Mouse (Mus musculus): ENCODE data around the gene Tnfrsf17.
"Not testable (repeated sequence)": the region's sequence is repeated elsewhere in the genome, so short reads cannot be mapped to it uniquely, and the experiment has no call there.

Gene Tnfrsf17

GRCm38 (mm10) chr16:11313512-11313911 lies at the start of gene Tnfrsf17:
Tnfrsf17 (plus strand) TSS chr16:11313812.
- in situ Hi-C loops (cut with MboI, MseI) = loop anchor here in 1 of 2 experiments (10.0 to 25.0 kb wide), 2 partner anchors 101 to 1026 kb away; no protein-coding TSS in a partner anchor

- in situ Hi-C loops (cut with MboI, MseI) = no loop called here
These were observed 47.1 kb upstream of the Tnfrsf17 start for GRCm38 (mm10) chr16:11266556-11266955.

DNA sequence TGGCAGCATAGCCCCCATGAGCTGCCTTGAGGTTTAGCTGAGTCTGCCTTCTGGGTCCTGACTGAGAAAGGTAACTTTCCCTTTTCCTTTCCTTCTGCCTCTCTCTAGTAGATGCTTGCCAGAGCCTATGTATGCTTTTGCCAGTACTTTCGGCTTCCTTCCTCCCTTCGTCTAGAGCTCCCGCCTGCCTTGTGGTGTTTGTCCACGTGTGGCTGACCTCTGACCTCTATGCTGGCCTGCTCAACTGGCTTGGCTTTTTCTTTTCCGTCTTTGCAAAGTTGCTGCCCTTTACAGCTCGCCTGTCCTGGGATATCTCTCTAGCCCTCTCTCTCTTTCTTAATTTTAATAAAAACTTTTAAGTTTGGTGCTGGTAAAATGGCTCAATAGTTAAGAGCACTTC lies 43.8 kb upstream of the Tnfrsf17 start:
- in situ Hi-C loops (cut with MboI, MseI) = loop anchor here in 1 of 2 experiments (10.0 kb wide), 1 partner anchor 1245 kb away; no protein-coding TSS in a partner anchor

DNA sequence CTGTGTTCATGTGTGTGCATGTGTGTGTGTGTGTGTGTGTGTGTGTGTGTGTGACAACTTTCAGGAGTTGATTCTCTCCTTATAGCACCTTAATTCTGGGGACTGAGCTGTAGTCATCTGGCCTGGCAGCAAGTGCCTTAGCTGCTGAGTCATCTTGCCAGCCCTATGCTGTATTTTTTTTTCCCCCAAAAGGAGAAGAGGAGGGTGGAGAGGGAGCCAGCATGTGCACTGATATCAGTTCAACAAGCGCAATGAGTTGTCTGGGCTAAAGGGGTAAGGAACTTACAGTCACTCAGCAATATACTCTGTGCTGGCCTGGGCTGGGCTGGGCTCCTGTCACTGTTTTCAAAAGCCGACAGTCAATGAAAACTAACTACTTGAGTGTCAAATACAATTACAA lies 43.0 kb upstream of the Tnfrsf17 start:
- in situ Hi-C loops (cut with MboI, MseI) = loop anchor here in 1 of 2 experiments (10.0 kb wide), 1 partner anchor 1246 kb away; no protein-coding TSS in a partner anchor

- in situ Hi-C loops (cut with MboI, MseI) = loop anchor here in 1 of 2 experiments (10.0 kb wide), 1 partner anchor 1246 kb away; no protein-coding TSS in a partner anchor
These were observed 42.5 kb upstream of the Tnfrsf17 start for GRCm38 (mm10) chr16:11271073-11271472.

- in situ Hi-C loops (cut with MboI, MseI) = loop anchor here in 1 of 2 experiments (10.0 kb wide), 1 partner anchor 1252 kb away; no protein-coding TSS in a partner anchor
These were observed 36.7 kb upstream of the Tnfrsf17 start for GRCm38 (mm10) chr16:11276888-11277287.

DNA sequence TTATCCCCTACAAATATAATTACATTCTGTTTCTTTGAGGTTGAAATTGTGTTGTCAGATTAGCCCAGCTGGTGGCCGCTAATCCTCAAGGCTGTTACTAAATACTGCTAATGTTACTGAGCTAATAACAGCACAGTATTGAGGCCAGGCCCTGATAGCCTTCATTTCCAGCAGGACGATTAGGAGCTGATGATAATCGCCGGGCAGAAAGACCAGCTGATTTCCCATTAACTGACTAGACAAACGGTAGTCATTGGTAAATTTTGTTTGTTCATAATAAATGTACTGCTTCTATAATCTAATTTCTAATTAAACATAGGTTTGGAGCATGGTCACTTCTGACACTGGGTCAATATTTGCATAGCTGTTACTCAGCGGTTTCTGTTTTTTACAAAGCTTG lies 34.8 kb upstream of the Tnfrsf17 start:
- in situ Hi-C loops (cut with MboI, MseI) = loop anchor here in 1 of 2 experiments (10.0 kb wide), 1 partner anchor 1254 kb away; no protein-coding TSS in a partner anchor

GRCm38 (mm10) chr16:11282655-11283232 lies 30.9 kb upstream of the Tnfrsf17 start:
- in situ Hi-C loops (cut with MboI, MseI) = no loop called here

DNA sequence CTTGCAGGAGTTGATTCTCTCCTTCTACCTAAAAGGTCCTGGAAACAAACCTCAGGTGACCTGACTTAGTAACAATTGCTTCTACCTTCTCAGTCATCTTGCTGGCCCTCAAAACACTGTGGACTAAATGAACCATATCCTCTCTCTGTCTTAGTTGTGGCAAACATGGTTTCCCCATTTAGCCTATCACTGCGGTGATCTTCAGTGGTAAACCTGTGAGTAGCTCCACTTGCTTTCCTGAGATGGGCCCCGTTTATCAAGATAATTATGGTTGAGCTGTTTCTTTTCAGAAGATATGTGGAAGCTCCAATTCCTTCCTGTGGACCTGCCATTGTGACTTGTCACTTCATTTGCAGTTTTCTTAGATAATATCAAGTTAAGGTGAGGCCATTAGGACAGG lies 28.7 kb upstream of the Tnfrsf17 start:
- in situ Hi-C loops (cut with MboI, MseI) = no loop called here

- in situ Hi-C loops (cut with MboI, MseI) = no loop called here
These were observed 27.7 kb upstream of the Tnfrsf17 start for GRCm38 (mm10) chr16:11285949-11286348.

- in situ Hi-C loops (cut with MboI, MseI) = not testable (repeated sequence)
These were observed 24.7 kb upstream of the Tnfrsf17 start for GRCm38 (mm10) chr16:11288873-11289272.

DNA sequence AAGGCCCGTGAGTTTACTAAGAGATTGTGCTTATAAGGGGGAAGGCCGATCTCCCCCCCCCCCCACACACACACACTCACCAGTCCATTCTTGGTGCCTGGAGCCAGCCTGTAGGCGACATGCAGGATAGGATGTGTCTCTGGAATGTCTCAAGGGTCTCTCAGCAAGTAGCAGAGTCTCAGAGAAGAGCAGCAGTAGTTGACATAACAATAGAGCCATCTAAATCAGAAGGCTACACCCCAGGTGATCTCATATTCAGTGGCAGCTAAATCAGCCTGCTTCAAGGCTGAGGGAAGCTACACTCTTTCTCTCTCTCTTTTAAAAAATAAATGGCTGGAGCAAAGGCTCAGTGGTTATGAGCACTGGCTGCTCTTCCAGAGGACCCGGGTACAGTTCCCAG lies 18.0 kb upstream of the Tnfrsf17 start:
- in situ Hi-C loops (cut with MboI, MseI) = not testable (repeated sequence)

GRCm38 (mm10) chr16:11297700-11298099 lies 15.9 kb upstream of the Tnfrsf17 start:
- in situ Hi-C loops (cut with MboI, MseI) = not testable (repeated sequence)

DNA sequence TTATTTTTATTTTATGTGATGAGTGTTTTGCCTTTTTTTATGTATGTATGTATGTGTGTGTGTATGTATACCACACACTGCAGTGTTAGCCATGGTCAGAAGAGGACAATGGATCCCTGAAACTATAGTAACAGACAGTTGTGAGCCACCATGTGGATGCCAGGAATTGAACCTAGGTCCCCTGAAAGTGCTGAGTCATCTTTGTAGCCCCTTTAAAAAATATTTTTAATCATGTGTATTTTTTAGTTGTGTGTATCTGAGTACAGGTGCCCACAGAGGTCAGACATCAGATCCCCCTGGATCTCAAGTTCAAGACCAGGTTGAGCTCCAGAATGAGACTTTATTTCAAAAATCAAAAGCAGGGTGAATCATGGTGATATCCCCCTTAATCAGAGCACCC lies 9.9 kb upstream of the Tnfrsf17 start:
- in situ Hi-C loops (cut with MboI, MseI) = loop anchor here (10.0 to 25.0 kb wide), 2 partner anchors 111 to 1016 kb away; no protein-coding TSS in a partner anchor

GRCm38 (mm10) chr16:11305531-11305930 lies 8.1 kb upstream of the Tnfrsf17 start:
- in situ Hi-C loops (cut with MboI, MseI) = loop anchor here (10.0 to 25.0 kb wide), 2 partner anchors 109 to 1018 kb away; no protein-coding TSS in a partner anchor

DNA sequence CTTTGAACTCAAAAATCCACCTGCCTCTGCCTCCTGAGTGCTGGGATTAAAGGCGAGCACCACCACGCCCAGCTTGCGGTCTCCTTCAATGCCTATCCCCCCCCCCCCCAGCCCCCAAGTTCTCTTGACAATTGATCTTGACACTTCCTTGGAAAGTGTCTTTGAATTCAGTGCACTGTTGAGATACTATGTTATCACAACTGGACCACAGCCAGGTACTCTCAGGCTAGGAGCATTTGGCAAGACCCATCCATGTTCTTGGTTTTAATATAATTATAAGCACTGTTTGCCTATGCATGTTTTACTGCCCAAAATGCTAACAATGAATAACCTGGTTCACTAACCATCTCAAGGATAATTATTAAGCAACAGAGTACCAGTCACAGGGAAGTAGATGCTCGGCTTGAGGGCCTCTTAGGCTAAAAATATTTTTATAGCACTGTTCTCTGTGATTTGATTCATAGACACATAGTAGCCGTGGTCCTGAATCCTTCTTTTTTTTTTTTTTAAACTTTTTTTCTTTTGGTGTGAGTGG lies 2.2 kb downstream of the Tnfrsf17 start:
- in situ Hi-C loops (cut with MboI, MseI) = loop anchor here in 1 of 2 experiments (10.0 to 25.0 kb wide), 2 partner anchors 99 to 1029 kb away; no protein-coding TSS in a partner anchor

DNA sequence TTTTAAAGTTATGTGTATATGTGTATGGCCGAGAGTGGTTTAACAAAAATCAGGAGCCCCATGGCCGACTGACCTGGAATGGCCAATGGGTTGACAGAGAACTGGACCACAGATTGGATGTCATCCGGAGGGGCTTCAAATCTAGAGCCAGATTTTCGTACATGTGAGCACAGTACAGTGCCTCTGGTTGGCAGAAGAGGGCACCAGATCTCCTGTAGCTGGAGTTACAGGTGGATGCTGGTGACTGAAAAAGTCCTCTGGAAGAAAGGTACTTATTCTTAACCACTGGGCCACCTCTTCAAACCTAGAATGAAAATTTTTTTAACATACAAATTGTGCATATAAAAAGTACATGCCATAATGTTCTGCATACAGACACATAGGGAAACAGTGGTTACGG lies 3.1 kb downstream of the Tnfrsf17 start:
- in situ Hi-C loops (cut with MboI, MseI) = loop anchor here in 1 of 2 experiments (10.0 to 25.0 kb wide), 2 partner anchors 98 to 1029 kb away; no protein-coding TSS in a partner anchor

- in situ Hi-C loops (cut with MboI, MseI) = loop anchor here in 1 of 2 experiments (10.0 to 25.0 kb wide), 2 partner anchors 97 to 1030 kb away; no protein-coding TSS in a partner anchor
These were observed 3.7 kb downstream of the Tnfrsf17 start for GRCm38 (mm10) chr16:11317324-11317723.

GRCm38 (mm10) chr16:11322409-11323323 lies 9.1 kb downstream of the Tnfrsf17 start, which contains the start of gene Snx29:
Snx29 (plus strand) TSS chr16:11322908.
- in situ Hi-C loops (cut with MboI, MseI) = loop anchor here (10.0 to 25.0 kb wide), 2 partner anchors 788 to 1035 kb away; no protein-coding TSS in a partner anchor

- in situ Hi-C loops (cut with MboI, MseI) = loop anchor here (10.0 to 25.0 kb wide), 2 partner anchors 789 to 1036 kb away; no protein-coding TSS in a partner anchor
These were observed 9.9 kb downstream of the Tnfrsf17 start for GRCm38 (mm10) chr16:11323324-11324051.

Measured in T-helper 17 cell (primary cell).